Mouse (Mus musculus) brain, embryonic 14.5 days (tissue): ENCODE measurements around the gene Prkab1.

Experiments used
- CTCF ChIP-seq: fragments of 200-500 bp; IDR thresholded peaks from 2 replicates; pipeline ENCODE4 v1.5.1; 2012; ENCODE audit warnings: inconsistent platforms, mild to moderate bottlenecking, moderate library complexity, borderline replicate concordance; ENCODE audit not compliant: insufficient read depth, insufficient read length; ENCODE audit errors: extremely low read depth
- POLR2A ChIP-seq: fragments of 200-500 bp; IDR thresholded peaks from 2 replicates; pipeline ENCODE4 v1.6.1; 2012; ENCODE audit warnings: mild to moderate bottlenecking, inconsistent platforms, borderline replicate concordance; ENCODE audit not compliant: poor library complexity, insufficient read depth, insufficient read length, severe bottlenecking; ENCODE audit errors: extremely low read depth

DNA sequence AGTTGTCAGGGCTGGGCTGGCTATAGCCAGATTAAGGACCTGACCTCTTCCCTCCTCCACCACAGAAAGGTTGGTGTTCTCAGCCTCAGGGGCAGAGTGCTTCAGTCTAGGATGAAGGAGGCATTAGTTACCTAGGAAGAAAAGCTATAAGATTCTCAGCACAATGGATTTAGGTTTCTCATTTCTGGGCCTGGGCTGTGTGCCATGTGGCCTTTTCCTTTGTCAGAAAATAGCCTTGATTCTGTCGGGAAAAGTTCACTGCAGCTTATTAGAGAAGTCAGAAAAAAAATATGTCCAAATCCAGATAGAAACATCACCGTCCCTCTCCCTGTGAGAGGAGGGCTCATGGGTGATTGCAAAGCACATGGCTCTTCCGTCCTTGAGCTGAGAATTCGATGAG, 25.5 kb upstream of the Prkab1 start:
- TF ChIP-seq CTCF (no peak), POLR2A (no peak)
